Mouse (Mus musculus) spleen, adult 2 months (tissue): ENCODE measurements around the gene Selenof.

Experiments used
- CTCF ChIP-seq: fragments of 200-500 bp; IDR thresholded peaks from 2 replicates; pipeline ENCODE4 v1.5.1; 2011; ENCODE audit warnings: mild to moderate bottlenecking, inconsistent platforms; ENCODE audit not compliant: insufficient read depth, insufficient read length, insufficient replicate concordance; ENCODE audit errors: extremely low read depth
- POLR2A ChIP-seq: fragments of 200-500 bp; IDR thresholded peaks from 2 replicates; pipeline ENCODE4 v1.6.1; 2011; ENCODE audit warnings: low read depth, low read length, inconsistent platforms

DNA sequence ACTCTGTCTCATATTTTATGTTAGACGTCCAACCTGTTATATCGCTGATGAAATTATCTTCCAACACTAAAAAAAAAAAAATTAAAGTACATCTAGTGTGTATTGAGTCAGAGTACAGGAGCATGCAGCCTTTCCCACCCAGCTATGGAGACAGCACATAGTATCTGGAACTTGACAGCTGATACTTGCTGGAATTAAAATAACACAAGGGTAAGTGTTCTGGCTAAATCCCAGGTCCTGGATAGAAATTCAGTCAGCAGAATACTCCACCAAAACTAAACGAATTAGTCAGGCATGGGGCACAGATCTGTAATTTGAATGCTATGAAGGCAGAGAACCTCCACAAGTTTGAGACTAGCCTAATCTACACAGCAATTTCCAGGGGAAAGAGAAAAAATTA, 31.1 kb upstream of the Selenof start:
- TF ChIP-seq CTCF = no peak
- no peak for TF ChIP-seq POLR2A
